Mouse (Mus musculus): ENCODE results near the gene Itch.
"Not testable (repeated sequence)": the region's sequence is repeated elsewhere in the genome, so short reads cannot be mapped to it uniquely, and the experiment has no call there.

DNA sequence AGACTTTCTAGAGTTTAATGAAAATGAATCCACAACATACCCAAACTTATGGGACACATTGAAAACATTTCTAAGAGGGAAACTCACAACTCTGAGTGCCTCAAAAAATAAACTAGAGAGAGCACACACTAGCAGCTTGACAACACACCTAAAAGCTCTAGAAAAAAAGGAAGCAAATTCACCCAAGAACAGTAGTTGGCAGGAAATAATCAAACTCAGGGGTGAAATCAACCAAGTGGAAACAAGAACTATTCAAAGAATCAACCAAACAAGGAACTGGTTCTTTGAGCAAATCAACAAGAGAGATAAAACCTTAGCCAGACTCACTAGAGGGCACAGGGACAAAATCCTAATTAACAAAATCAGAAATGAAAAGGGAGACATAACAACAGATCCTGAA, 16.0 kb downstream of the Itch start:
- TF ChIP-seq CHD2 (IDR thresholded peaks at IDR 0.05; ENCODE audit: low read length); CTCF (IDR thresholded peaks at IDR 0.05 in 2 of 3, conservative IDR thresholded peaks at IDR 0.05 in 1 of 3; ENCODE audit: control insufficient read depth in 1 of 3, insufficient read depth in 1 of 3, low read depth in 2 of 3, low read length in 3 of 3, poor library complexity in 1 of 3, severe bottlenecking in 1 of 3): not testable (repeated sequence)
